Mouse (Mus musculus): ENCODE data around the gene Sugp2. TPM values are rescaled to one million over a fixed set of nuclear protein-coding genes. Genes with fewer than 3 reads are reported as not detected.

The Sugp2 gene
- polyA plus RNA-seq, 1 experiment from 2014 or later, result 28.1 TPM

- Histone ChIP-seq H3K4me3 (ENCODE audit: low read depth, low read length) (no peak overlapping the region), H3K9me3 (ENCODE audit: control insufficient read depth, low read length) (no peaks in the 10 kb centered on the region), H3K27ac (ENCODE audit: low read depth) (no peak overlapping the region), H3K4me2 (ENCODE audit: low read length) (no peak overlapping the region), H3K9ac (ENCODE audit: low read length) (no peak overlapping the region), H3K27me3 (replicated peaks; ENCODE audit: control insufficient read depth, insufficient read depth, low read length) (no peaks in the 10 kb centered on the region), H3K4me1 (replicated peaks; ENCODE audit: control insufficient read depth, insufficient read depth, low read length) (0 out of 2 replicates have a peak, but pooled peaks cover 7% of the 10 kb centered on the region), H3K36me3 (ENCODE audit: control insufficient read depth, insufficient read depth, low read length) (no peaks in the 10 kb centered on the region)
- ATAC-seq (replicated peaks; ENCODE audit: low FRiP score, low TSS enrichment, low read depth) (no peak), DNase-seq (ENCODE audit: low spot score) (no peak)
- WGBS, result 77% methylated on average over 4 of the region's 4 CpGs
Measured at GRCm38 (mm10) chr8:70203072-70203471, 31.0 kb upstream of the Sugp2 start.

DNA sequence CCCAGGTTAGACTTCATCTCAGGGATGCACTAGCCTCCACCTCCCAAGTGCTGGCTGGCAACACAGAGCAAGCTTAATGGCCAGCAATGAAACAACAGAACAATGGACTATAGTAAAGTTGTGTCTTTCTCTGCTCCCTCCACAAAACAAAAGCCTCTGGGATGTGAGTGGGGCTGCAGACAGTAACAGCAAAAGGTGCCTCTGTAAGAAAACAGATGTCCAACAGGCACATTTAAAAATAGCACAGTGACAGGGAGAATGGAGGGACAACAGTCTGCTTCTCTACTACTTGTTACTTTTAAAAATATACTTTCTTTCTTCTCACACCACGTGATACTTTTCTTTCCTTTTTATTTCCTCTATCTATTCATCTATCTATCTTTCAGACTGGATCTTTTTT lies 29.3 kb upstream of the Sugp2 start:
- DNase-seq (ENCODE audit: low spot score), result no peak
- H3K9me3 ChIP-seq (ENCODE audit: control insufficient read depth, low read length), result no peaks in the 10 kb centered on the region
- 67% methylated on average over 1 of the region's 1 CpGs for WGBS
- H3K27me3 ChIP-seq (replicated peaks; ENCODE audit: control insufficient read depth, insufficient read depth, low read length), result no peaks in the 10 kb centered on the region
- H3K36me3 ChIP-seq (ENCODE audit: control insufficient read depth, insufficient read depth, low read length), result no peaks in the 10 kb centered on the region
- H3K9ac ChIP-seq (ENCODE audit: low read length), result no peak overlapping the region
- H3K4me1 ChIP-seq (replicated peaks; ENCODE audit: control insufficient read depth, insufficient read depth, low read length), result 0 out of 2 replicates have a peak, but pooled peaks cover 7% of the 10 kb centered on the region
- ATAC-seq (replicated peaks; ENCODE audit: low FRiP score, low TSS enrichment, low read depth), result no peak
- H3K4me2 ChIP-seq (ENCODE audit: low read length), result no peak overlapping the region
- H3K27ac ChIP-seq (ENCODE audit: low read depth), result no peak overlapping the region
- no peak overlapping the region for H3K4me3 ChIP-seq (ENCODE audit: low read depth, low read length)

DNA sequence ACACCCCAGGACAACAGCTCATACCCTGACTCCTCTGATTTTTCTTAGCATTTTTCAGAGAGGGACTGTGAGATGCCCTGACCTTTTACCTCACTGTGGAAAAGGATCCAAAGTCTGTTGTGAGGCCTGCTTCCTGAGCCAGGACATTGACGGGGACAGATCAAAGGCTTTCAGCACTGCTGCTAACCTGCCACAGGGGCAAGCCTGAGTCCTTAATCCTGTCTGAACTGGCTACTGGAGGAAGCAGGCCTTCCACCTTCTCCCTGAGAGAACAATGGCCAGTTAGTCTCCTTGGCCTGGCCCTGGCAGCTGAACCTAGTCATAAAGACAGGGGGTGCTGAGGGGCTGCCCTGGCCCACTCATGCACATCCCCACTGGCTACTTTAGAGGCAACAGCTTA lies 25.9 kb upstream of the Sugp2 start:
- Histone ChIP-seq H3K4me1 (replicated peaks; ENCODE audit: control insufficient read depth, insufficient read depth, low read length) (peaks cover 10% of the 10 kb centered on the region; the same call in 1 of the 2 replicates), H3K4me2 (ENCODE audit: low read length) (no peak overlapping the region), H3K36me3 (ENCODE audit: control insufficient read depth, insufficient read depth, low read length) (no peaks in the 10 kb centered on the region), H3K27ac (ENCODE audit: low read depth) (no peak overlapping the region), H3K9ac (ENCODE audit: low read length) (no peak overlapping the region), H3K9me3 (ENCODE audit: control insufficient read depth, low read length) (no peaks in the 10 kb centered on the region), H3K4me3 (ENCODE audit: low read depth, low read length) (no peak overlapping the region), H3K27me3 (replicated peaks; ENCODE audit: control insufficient read depth, insufficient read depth, low read length) (0 out of 2 replicates have a peak, but pooled peaks cover 2% of the 10 kb centered on the region)
- DNase-seq (ENCODE audit: low spot score), result no peak
- WGBS, result 44% methylated on average over 1 of the region's 1 CpGs
- ATAC-seq (replicated peaks; ENCODE audit: low FRiP score, low TSS enrichment, low read depth), result no peak

GRCm38 (mm10) chr8:70210538-70210937 lies 23.5 kb upstream of the Sugp2 start:
- ATAC-seq (replicated peaks; ENCODE audit: low FRiP score, low TSS enrichment, low read depth) (no peak), DNase-seq (ENCODE audit: low spot score) (no peak)
- 14% methylated on average over 8 of the region's 8 CpGs for WGBS
- peaks cover 10% of the 10 kb centered on the region; the same call in 1 of the 2 replicates for H3K4me1 ChIP-seq (replicated peaks; ENCODE audit: control insufficient read depth, insufficient read depth, low read length)
- 0 out of 2 replicates have a peak overlapping the region, but pooled peaks have one; percentile 20 for H3K9ac ChIP-seq (ENCODE audit: low read length)
- H3K27ac ChIP-seq (ENCODE audit: low read depth), result no peak overlapping the region
- no peaks in the 10 kb centered on the region for H3K36me3 ChIP-seq (ENCODE audit: control insufficient read depth, insufficient read depth, low read length)
- 0 out of 2 replicates have a peak, but pooled peaks cover 2% of the 10 kb centered on the region for H3K27me3 ChIP-seq (replicated peaks; ENCODE audit: control insufficient read depth, insufficient read depth, low read length)
- no peaks in the 10 kb centered on the region for H3K9me3 ChIP-seq (ENCODE audit: control insufficient read depth, low read length)
- peak overlapping the region; percentile 30 for H3K4me2 ChIP-seq (ENCODE audit: low read length)
- 0 out of 2 replicates have a peak overlapping the region, but pooled peaks have one; percentile 6 for H3K4me3 ChIP-seq (ENCODE audit: low read depth, low read length)

DNA sequence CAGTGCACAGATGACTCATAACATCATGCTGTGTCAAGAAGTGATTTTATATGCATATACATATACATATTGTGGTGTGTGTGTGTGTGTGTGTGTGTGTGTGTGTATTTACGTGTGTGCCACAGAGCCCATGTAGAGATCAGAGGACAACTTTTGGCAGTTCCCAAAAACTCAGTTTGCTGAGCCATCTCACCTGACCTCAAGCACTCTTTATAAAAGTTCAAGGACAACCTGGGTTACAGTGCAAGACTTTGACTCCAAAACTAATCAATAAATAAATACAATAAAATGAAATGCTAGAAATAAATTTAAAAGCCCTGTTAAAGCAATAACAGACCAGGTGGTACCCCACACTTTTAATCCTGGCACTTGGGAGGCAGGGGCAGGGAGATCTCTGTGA lies 22.8 kb upstream of the Sugp2 start:
- Histone ChIP-seq H3K27ac (ENCODE audit: low read depth) (no peak overlapping the region), H3K27me3 (replicated peaks; ENCODE audit: control insufficient read depth, insufficient read depth, low read length) (0 out of 2 replicates have a peak, but pooled peaks cover 2% of the 10 kb centered on the region), H3K9ac (ENCODE audit: low read length) (peak overlapping the region; percentile 51; the same call in 1 of the 2 replicates), H3K4me1 (replicated peaks; ENCODE audit: control insufficient read depth, insufficient read depth, low read length) (peaks cover 10% of the 10 kb centered on the region; the same call in 1 of the 2 replicates), H3K4me2 (ENCODE audit: low read length) (peak overlapping the region; percentile 100), H3K36me3 (ENCODE audit: control insufficient read depth, insufficient read depth, low read length) (no peaks in the 10 kb centered on the region), H3K9me3 (ENCODE audit: control insufficient read depth, low read length) (no peaks in the 10 kb centered on the region), H3K4me3 (ENCODE audit: low read depth, low read length) (peak overlapping the region; percentile 59)
- 92% methylated on average over 1 of the region's 1 CpGs for WGBS
- DNase-seq (ENCODE audit: low spot score) (no peak), ATAC-seq (replicated peaks; ENCODE audit: low FRiP score, low TSS enrichment, low read depth) (no peak)

- ATAC-seq (replicated peaks; ENCODE audit: low FRiP score, low TSS enrichment, low read depth) (peak; percentile 4), DNase-seq (ENCODE audit: low spot score) (no peak)
- no peak overlapping the region for H3K27ac ChIP-seq (ENCODE audit: low read depth)
- peak overlapping the region; percentile 51 for H3K9ac ChIP-seq (ENCODE audit: low read length)
- H3K4me3 ChIP-seq (ENCODE audit: low read depth, low read length), result peak overlapping the region; percentile 59
- H3K36me3 ChIP-seq (ENCODE audit: control insufficient read depth, insufficient read depth, low read length), result no peaks in the 10 kb centered on the region
- H3K4me2 ChIP-seq (ENCODE audit: low read length), result peak overlapping the region; percentile 100
- 0 out of 2 replicates have a peak, but pooled peaks cover 2% of the 10 kb centered on the region for H3K27me3 ChIP-seq (replicated peaks; ENCODE audit: control insufficient read depth, insufficient read depth, low read length)
- no peaks in the 10 kb centered on the region for H3K9me3 ChIP-seq (ENCODE audit: control insufficient read depth, low read length)
- 2% methylated on average over 30 of the region's 31 CpGs for WGBS
- H3K4me1 ChIP-seq (replicated peaks; ENCODE audit: control insufficient read depth, insufficient read depth, low read length), result peaks cover 10% of the 10 kb centered on the region; the same call in 1 of the 2 replicates
Measured at GRCm38 (mm10) chr8:70211726-70212111, 22.3 kb upstream of the Sugp2 start.

GRCm38 (mm10) chr8:70212112-70213055 lies 21.6 kb upstream of the Sugp2 start, which contains the start of gene Slc25a42:
Slc25a42 (minus strand) TSS chr8:70212305.
- ATAC-seq (replicated peaks; ENCODE audit: low FRiP score, low TSS enrichment, low read depth) (peak; percentile 99), DNase-seq (ENCODE audit: low spot score) (peak; percentile 96)
- Histone ChIP-seq H3K9ac (ENCODE audit: low read length) (peak within 1 kb of the TSS; percentile 51), H3K4me1 (replicated peaks; ENCODE audit: control insufficient read depth, insufficient read depth, low read length) (peaks cover 10% of the 10 kb centered on the region; the same call in 1 of the 2 replicates), H3K36me3 (ENCODE audit: control insufficient read depth, insufficient read depth, low read length) (no peaks in the 10 kb centered on the region), H3K4me2 (ENCODE audit: low read length) (peak within 1 kb of the TSS; percentile 100), H3K4me3 (ENCODE audit: low read depth, low read length) (peak within 1 kb of the TSS; percentile 59), H3K27me3 (replicated peaks; ENCODE audit: control insufficient read depth, insufficient read depth, low read length) (0 out of 2 replicates have a peak, but pooled peaks cover 2% of the 10 kb centered on the region), H3K9me3 (ENCODE audit: control insufficient read depth, low read length) (no peaks in the 10 kb centered on the region), H3K27ac (ENCODE audit: low read depth) (no peak within 1 kb of the TSS)
- WGBS, result under 1% methylated on average over 66 of the region's 66 CpGs

GRCm38 (mm10) chr8:70214411-70214810 lies 19.6 kb upstream of the Sugp2 start:
- no peak for ATAC-seq (replicated peaks; ENCODE audit: low FRiP score, low TSS enrichment, low read depth)
- H3K9me3 ChIP-seq (ENCODE audit: control insufficient read depth, low read length), result no peaks in the 10 kb centered on the region
- no peak overlapping the region for H3K4me3 ChIP-seq (ENCODE audit: low read depth, low read length)
- H3K4me1 ChIP-seq (replicated peaks; ENCODE audit: control insufficient read depth, insufficient read depth, low read length), result peaks cover 14% of the 10 kb centered on the region; the same call in 1 of the 2 replicates
- H3K4me2 ChIP-seq (ENCODE audit: low read length), result no peak overlapping the region
- WGBS, result 78% methylated on average over 3 of the region's 3 CpGs
- 0 out of 2 replicates have a peak, but pooled peaks cover 2% of the 10 kb centered on the region for H3K27me3 ChIP-seq (replicated peaks; ENCODE audit: control insufficient read depth, insufficient read depth, low read length)
- no peaks in the 10 kb centered on the region for H3K36me3 ChIP-seq (ENCODE audit: control insufficient read depth, insufficient read depth, low read length)
- no peak for DNase-seq (ENCODE audit: low spot score)
- no peak overlapping the region for H3K27ac ChIP-seq (ENCODE audit: low read depth)
- no peak overlapping the region for H3K9ac ChIP-seq (ENCODE audit: low read length)

All from intestine, embryonic 14.5 days (tissue).